Mouse (Mus musculus): ENCODE results near the gene Ccdc85a.
"Not testable (repeated sequence)": the region's sequence is repeated elsewhere in the genome, so short reads cannot be mapped to it uniquely, and the experiment has no call there.

Ccdc85a gene

DNA sequence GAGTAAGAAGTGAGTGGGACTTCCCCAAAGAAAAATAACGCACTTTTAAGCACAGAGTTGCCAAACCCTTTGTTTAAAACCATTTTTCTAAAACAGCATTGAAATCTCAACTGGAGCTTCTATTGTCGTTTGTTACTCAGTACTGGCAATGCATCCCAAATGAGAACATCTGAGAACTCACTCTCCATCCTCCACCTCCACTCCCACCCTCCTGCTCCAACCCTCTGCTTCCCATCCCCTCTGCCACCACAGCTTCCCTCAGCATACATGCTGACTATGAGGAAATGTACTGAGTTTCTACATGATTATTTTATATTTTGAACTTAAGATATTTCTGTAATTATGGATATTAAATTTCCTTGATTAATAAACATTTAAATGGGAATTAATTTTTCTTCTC, 168.3 kb downstream of the Ccdc85a start:
- DNase-seq, result no peak

DNA sequence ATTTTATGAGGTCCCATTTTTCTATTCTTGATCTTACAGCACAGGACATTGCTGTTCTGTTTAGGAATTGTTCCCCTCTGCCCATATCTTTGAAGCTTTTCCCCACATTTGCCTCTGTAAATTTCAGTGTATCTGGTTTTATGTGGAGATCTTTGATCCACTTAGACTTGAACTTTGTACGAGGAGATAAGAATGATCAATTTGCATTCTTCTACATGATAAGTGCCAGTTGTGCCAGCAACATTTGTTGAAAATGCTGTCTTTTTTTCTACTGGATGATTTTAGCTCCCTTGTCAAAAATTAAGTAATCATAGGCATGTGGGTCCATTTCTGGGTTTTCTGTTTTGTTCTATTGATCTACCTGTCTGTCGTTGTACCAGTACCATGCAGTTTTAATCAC, 174.2 kb downstream of the Ccdc85a start:
- not testable (repeated sequence) for DNase-seq

DNA sequence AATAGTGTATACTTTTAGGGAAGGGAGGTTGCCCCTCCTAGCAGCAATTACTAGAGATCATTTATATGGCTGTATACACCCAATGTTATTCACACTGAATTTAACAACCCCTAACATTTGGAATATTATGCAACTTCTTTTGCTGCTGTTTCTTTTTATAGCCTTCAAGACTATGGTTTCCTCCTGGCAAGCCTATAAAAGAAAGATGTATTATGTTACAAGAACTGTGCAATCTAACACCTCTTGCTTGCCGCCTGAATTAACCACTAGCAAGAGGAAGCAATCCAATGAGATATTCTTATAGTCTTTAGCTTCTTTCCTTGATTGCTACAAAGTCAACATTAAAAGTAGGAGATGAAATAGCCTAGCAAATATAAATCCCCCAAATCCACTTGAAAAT, 187.0 kb downstream of the Ccdc85a start:
- DNase-seq, result no peak

DNA sequence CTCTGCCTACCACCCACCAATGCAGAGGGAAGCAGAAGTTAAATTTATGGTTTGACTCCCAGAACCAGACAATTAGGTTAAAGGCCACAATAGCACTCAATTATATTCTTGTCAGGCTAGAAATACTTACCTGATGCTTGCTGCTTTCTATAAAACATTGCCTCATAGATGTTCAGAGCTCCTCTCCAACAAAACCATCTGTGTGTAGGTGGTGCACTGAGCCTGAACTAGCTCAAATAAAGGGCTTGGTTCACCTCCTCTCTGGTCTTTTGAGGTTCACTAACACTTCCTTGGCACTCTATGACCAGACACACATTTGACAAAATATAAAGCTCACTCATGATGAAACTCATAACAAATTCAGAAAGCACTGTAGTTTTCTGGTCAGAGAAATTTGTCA, 208.2 kb downstream of the Ccdc85a start:
- DNase-seq, result no peak

DNA sequence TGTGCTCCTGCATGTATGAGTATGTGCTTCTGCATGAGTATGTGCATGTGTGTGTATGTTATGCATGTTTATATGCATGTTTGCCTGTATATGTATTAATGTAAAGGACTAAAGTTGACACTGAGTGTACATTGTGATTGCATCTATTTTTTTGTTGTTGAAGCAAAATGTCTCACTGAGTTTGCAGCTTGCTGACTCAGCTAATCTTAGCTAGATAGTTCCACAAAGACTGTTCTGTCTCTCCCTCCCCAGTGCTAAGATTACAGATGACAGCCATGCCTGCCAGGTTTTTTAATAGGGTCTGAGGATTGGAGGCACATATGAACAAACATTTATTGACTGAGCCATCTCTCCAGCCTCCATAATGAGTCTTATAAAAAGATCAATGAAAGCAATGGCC, 209.5 kb downstream of the Ccdc85a start:
- no peak for DNase-seq

DNA sequence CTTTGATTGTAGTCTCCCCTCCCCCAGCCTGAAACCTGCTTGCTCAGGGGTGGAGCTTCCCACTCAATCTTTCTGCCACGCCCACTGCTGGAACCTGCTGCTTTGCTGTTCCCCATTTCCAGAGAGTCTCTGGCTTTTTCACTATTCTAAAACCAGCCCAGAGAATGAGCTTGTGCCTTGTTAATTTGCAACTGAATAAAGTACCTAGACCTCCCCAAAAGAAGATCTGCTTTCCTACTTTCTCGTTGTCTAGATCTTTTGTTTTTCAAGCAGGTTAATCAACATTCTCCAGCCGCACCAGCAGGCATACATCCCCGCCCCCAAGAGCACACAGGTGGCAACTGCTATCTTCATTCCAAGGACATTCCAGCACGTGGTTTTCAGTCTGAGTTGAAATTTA, 212.7 kb downstream of the Ccdc85a start:
- not testable (repeated sequence) for DNase-seq

DNA sequence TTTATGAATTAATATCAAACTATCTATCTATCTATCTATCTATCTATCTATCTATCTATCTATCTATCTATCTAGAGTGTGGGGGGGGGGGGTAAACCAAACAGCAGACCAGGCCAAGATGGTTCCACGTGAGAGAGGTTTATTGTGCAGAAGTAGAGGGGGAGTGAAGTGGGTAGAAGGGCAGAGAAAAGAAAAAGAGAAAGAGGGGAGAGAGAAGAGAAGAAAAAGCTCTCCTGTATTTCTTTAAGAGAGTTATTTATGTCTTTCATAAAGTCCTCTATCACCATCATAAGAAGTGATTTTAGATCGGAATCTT, 218.2 kb downstream of the Ccdc85a start:
- DNase-seq, result no peak

DNA sequence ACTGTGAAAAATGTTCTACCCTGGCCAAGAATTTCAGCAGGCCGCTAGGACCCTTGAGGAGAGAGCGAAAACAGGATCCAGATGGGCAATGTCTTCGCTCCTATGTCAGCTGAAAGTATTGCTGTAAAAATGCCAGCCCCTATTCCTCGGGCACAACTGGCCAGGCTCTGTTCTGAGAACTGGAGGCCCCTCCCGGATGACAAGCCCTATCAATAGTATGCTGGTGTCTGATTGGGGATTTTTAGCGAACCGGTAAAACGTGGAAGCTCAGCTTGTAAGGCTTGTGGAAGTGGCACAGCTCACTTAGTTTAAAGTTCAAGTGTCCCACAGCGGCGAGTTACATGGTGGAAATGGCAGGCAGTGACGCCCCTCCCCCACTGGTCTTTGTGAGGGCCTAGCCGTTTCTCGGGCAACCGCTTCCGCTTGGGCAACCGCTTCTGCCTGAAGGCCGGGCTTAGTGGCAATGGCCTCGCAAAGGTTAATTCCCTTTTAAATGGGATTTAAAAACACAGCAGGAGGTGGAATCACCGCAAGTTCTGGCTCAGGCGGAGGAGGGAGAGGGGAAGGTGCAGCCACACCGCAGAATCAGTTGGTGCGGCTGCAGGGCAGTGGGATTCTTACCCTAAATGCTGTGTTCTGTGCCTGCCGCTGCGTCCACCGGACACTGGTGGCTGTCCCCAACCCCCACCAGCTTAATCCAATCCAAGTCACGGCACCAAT, 218.8 kb downstream of the Ccdc85a start:
- peak; percentile 80 to 91 for DNase-seq

DNA sequence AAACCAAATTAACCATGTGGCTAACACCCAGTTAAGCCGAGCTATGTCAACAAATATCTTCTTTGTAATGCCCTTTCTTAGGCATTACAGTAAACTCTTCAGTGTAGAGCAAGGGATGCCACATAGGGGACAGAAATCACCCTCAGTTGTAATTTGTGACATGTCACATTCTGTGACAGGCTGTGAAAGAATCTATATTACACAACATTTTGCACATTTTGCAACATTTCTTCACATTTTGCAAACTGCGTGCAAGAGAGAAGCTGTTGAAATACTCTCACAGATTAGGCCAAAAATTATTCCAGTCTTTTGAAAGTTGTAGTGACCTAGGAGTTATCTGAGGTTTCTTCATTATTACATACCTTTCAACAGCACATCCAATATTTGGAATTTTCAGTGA, 240.7 kb downstream of the Ccdc85a start:
- DNase-seq, result no peak

DNA sequence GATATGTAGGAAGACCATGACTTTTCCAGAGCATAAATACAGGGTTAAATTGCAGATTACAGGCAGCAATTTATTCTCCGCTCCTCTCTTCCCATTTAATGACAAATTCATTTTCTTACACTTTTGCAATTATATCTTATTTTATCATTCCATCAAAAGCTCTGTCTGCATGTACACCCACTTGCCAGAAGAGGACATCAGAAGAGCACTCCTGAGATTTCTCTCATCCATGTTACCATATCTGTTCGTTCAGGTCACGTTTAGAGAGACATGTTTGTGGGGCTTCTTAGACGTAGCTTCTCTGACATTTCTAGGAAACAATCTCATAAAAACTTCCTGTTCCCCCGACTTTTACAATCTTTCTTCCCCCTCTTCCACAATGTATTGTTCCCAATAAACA, 242.2 kb downstream of the Ccdc85a start:
- DNase-seq, result no peak

DNA sequence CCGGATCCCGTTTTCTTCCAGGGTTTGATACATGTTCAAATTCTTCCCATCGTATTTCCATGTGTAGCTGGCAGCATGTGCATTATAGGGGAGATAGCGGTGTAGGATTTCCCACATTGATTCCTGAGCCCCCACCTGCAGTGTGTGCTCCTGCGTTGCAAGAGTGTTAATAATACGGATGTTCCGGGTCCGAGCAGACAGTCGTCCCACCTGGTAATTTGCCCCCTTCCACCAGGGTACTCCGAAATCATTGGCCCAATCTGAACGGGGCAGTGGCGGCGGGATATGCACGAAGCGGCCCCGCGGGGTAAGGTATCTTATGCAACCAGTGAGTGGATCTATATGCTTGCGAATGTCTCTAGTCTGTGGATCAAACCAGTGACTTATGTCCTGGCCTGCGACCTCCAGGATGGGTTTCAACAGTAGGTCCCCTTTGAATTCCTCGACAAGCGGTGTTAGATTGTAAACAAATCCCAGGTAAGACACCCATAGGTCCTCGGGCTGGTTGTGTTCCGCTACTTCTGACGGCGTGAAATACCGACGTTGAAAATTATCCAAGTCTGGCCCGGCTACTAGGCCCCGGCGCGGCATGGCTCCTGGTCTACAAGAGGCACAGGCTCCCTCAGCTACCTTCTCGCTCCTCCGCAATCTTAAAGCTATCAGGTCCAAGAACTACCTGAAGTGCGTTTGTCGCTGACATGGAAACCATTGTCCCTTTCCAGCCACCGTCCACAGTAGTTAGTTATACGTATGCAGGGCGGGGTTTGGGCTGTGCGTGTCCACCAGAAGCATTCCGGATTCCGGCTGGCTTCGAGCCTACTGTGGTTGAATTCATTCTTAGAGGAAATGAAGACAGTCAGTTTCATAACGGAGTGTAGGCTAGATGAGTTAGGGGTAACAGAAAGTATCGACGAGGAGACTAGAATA, 244.6 kb downstream of the Ccdc85a start, which contains the start of gene Gm6685:
Gene Gm6685 (minus strand): TSS at position 644 of the 927 bp plus-strand sequence.
- DNase-seq, result not testable (repeated sequence)

Measured in cerebellum, postnatal 14 days (tissue).